Mouse (Mus musculus) MEL (cell line): Measurements from ENCODE around the gene Hspa2. TPM values are rescaled to one million over a fixed set of nuclear protein-coding genes. Genes with fewer than 3 reads are reported as not detected.

Experiments used
- DNase-seq: peaks from one replicate; pipeline ENCODE4 v3.0.0; 2011; ENCODE audit warnings: low read depth, low spot score
- H3K27ac ChIP-seq: 2 replicates; pipeline ENCODE4 v1.5.1; 2012; ENCODE audit warnings: low read depth, mild to moderate bottlenecking, control low read depth, low read length, moderate library complexity; ENCODE audit not compliant: control insufficient read depth
- H3K27me3 ChIP-seq, 2 experiments: fragments of 150-350 bp in 1 of 2; sonication (generic) in 1 of 2; 2 replicates each; pipeline ENCODE4 v1.6.1; 2012; ENCODE audit warnings: low read length in 2 of 2, mild to moderate bottlenecking in 2 of 2, improper control_type of control experiment in 1 of 2, moderate library complexity in 1 of 2; ENCODE audit not compliant: insufficient read depth in 2 of 2, control insufficient read depth in 1 of 2
- H3K36me3 ChIP-seq, 2 experiments: 2 replicates each; pipeline ENCODE4 v1.6.1; 2012 to 2014; ENCODE audit warnings: low read length in 2 of 2, improper control_type of control experiment in 1 of 2, inconsistent platforms in 1 of 2, mild to moderate bottlenecking in 1 of 2; ENCODE audit not compliant: insufficient read depth in 2 of 2, control insufficient read depth in 1 of 2
- H3K4me1 ChIP-seq, 2 experiments: fragments of 150-350 bp in 1 of 2; sonication (generic) in 1 of 2; 2 replicates each; pipeline ENCODE4 v1.6.1; 2012; ENCODE audit warnings: low read length in 2 of 2, improper control_type of control experiment in 1 of 2, mild to moderate bottlenecking in 1 of 2; ENCODE audit not compliant: insufficient read depth in 2 of 2, control insufficient read depth in 1 of 2
- H3K4me3 ChIP-seq, 2 experiments: fragments of 150-350 bp in 1 of 2; sonication (generic) in 1 of 2; 2 replicates each; pipeline ENCODE4 v1.5.1; 2012; ENCODE audit warnings: low read depth in 2 of 2, low read length in 2 of 2, mild to moderate bottlenecking in 2 of 2, moderate library complexity in 2 of 2, control low read depth in 1 of 2, improper control_type of control experiment in 1 of 2; ENCODE audit not compliant: control insufficient read depth in 1 of 2, insufficient read depth in 1 of 2
- H3K79me2 ChIP-seq: 2 replicates; pipeline ENCODE4 v1.6.1; 2012; ENCODE audit warnings: mild to moderate bottlenecking, low read length, moderate library complexity; ENCODE audit not compliant: control insufficient read depth, poor library complexity, insufficient read depth
- H3K9ac ChIP-seq: 2 replicates; pipeline ENCODE4 v1.6.1; 2012; ENCODE audit warnings: low read depth, mild to moderate bottlenecking, control low read depth, low read length, moderate library complexity; ENCODE audit not compliant: control insufficient read depth, poor library complexity, severe bottlenecking
- H3K9me3 ChIP-seq: fragments of 150-350 bp; sonication (generic); replicated peaks from 2 replicates; pipeline ENCODE4 v1.6.1; 2012; ENCODE audit warnings: mild to moderate bottlenecking, low read length, improper control_type of control experiment, moderate library complexity; ENCODE audit not compliant: insufficient read depth
- CTCF ChIP-seq, 3 experiments: IDR thresholded peaks in 2 of 3; conservative IDR thresholded peaks in 1 of 3; 2 replicates each; pipeline ENCODE4 v1.5.1; 2011 to 2012; ENCODE audit warnings: low read length in 3 of 3, low read depth in 2 of 3, mild to moderate bottlenecking in 2 of 3, improper control_type of control experiment in 1 of 3, inconsistent platforms in 1 of 3, mixed read lengths in 1 of 3, moderate library complexity in 1 of 3; ENCODE audit not compliant: control insufficient read depth in 1 of 3, insufficient read depth in 1 of 3, poor library complexity in 1 of 3, severe bottlenecking in 1 of 3
- ETS1 ChIP-seq: IDR thresholded peaks from 2 replicates; pipeline ENCODE4 v1.6.1; 2012; ENCODE audit warnings: low read depth, mild to moderate bottlenecking, inconsistent platforms, low read length, improper control_type of control experiment, moderate library complexity
- MAZ ChIP-seq: IDR thresholded peaks from 2 replicates; pipeline ENCODE4 v1.6.1; 2012; ENCODE audit warnings: low read depth, mild to moderate bottlenecking, inconsistent platforms, low read length, improper control_type of control experiment
- MYC ChIP-seq: IDR thresholded peaks from 2 replicates; pipeline ENCODE4 v1.6.1; 2011; ENCODE audit warnings: low read depth, mild to moderate bottlenecking, low read length, improper control_type of control experiment, moderate library complexity
- NELFE ChIP-seq: IDR thresholded peaks from 2 replicates; pipeline ENCODE4 v1.6.1; 2011; ENCODE audit warnings: low read depth, low read length, improper control_type of control experiment
- POLR2A ChIP-seq, 2 experiments: IDR thresholded peaks; 2 replicates each; pipeline ENCODE4 v1.6.1; 2011 to 2012; ENCODE audit warnings: low read length in 2 of 2, mild to moderate bottlenecking in 2 of 2, control low read depth in 1 of 2, improper control_type of control experiment in 1 of 2, low read depth in 1 of 2, moderate library complexity in 1 of 2; ENCODE audit not compliant: control insufficient read depth in 1 of 2, insufficient read depth in 1 of 2, poor library complexity in 1 of 2
- TBP ChIP-seq: IDR thresholded peaks from 2 replicates; pipeline ENCODE4 v1.8.0; 2011; ENCODE audit warnings: low read depth, low read length, improper control_type of control experiment
- TCF12 ChIP-seq: IDR thresholded peaks from 2 replicates; pipeline ENCODE4 v1.6.1; 2014; ENCODE audit warnings: low read depth, mild to moderate bottlenecking, inconsistent platforms, low read length, improper control_type of control experiment, moderate library complexity
- USF1 ChIP-seq: IDR thresholded peaks from 2 replicates; pipeline ENCODE4 v1.6.1; 2014; ENCODE audit warnings: low read depth, mild to moderate bottlenecking, inconsistent platforms, low read length, improper control_type of control experiment, moderate library complexity
- polyA plus RNA-seq, 2 experiments: library from polyadenylated mRNA; stranded (reverse) in 1 of 2; unstranded in 1 of 2; fragments of >175 nt in 1 of 2; fragments of >200 nt in 1 of 2; gene quantifications; 2 replicates each; pipeline versions ENCODE4 v1.2.1 to v1.2.4; 2012; ENCODE audit warnings: low replicate concordance in 2 of 2, low read depth in 1 of 2; ENCODE audit not compliant: insufficient read length in 2 of 2, insufficient read depth in 1 of 2, missing spikeins in 1 of 2
- total RNA-seq: library from RNA; depleted of rRNA; stranded (reverse); fragments of 300-350 nt; gene quantifications from 2 replicates; pipeline ENCODE4 v1.2.3, GENCODE M21; 2012

Gene Hspa2
- total and polyA plus RNA-seq, 3 experiments, result 6.6 to 9.3 TPM; not detected in 1

- Histone ChIP-seq H3K79me2 (no peaks in the 10 kb centered on the region), H3K4me3 (no peak overlapping the region)
- DNase-seq, result no peak
- no peak for TF ChIP-seq POLR2A (IDR thresholded peaks at IDR 0.05; ENCODE audit: control insufficient read depth in 1 of 2, insufficient read depth in 1 of 2, low read depth in 1 of 2, low read length in 2 of 2, poor library complexity in 1 of 2)
- no peak for TF ChIP-seq MYC
- no peak for TF ChIP-seq TBP
- no peak for TF ChIP-seq USF1
- TF ChIP-seq ETS1, result no peak
- no peak for TF ChIP-seq MAZ
- no peak for TF ChIP-seq TCF12
- TF ChIP-seq CTCF (IDR thresholded peaks at IDR 0.05 in 2 of 3, conservative IDR thresholded peaks at IDR 0.05 in 1 of 3; ENCODE audit: control insufficient read depth in 1 of 3, insufficient read depth in 1 of 3, low read depth in 2 of 3, low read length in 3 of 3, poor library complexity in 1 of 3, severe bottlenecking in 1 of 3), result peak in 1 of 3 experiments; percentile 2; a peak in 1 of 6 replicates
- TF ChIP-seq, all 39 proteins: peak for 1
- Histone ChIP-seq H3K9ac (no peak overlapping the region), H3K4me1 (no peaks in the 10 kb centered on the region), H3K9me3 (no peaks in the 10 kb centered on the region), H3K36me3 (no peaks in the 10 kb centered on the region), H3K27ac (no peak overlapping the region), H3K27me3 (peaks cover 0 to 2% of the 10 kb centered on the region in 2 experiments; a peak in 2 of 4 replicates)
Measured at GRCm38 (mm10) chr12:76425256-76425655, 21.3 kb downstream of the Hspa2 start.

GRCm38 (mm10) chr12:76427546-76427945 lies 23.6 kb downstream of the Hspa2 start:
- Histone ChIP-seq H3K36me3 (no peaks in the 10 kb centered on the region), H3K79me2 (no peaks in the 10 kb centered on the region), H3K27ac (no peak overlapping the region), H3K9ac (no peak overlapping the region), H3K4me1 (no peaks in the 10 kb centered on the region), H3K27me3 (peaks cover 4 to 5% of the 10 kb centered on the region in 2 experiments; a peak in 3 of 4 replicates), H3K4me3 (no peak overlapping the region), H3K9me3 (no peaks in the 10 kb centered on the region)
- DNase-seq, result no peak
- no peak for TF ChIP-seq CTCF (IDR thresholded peaks at IDR 0.05 in 2 of 3, conservative IDR thresholded peaks at IDR 0.05 in 1 of 3; ENCODE audit: control insufficient read depth in 1 of 3, insufficient read depth in 1 of 3, low read depth in 2 of 3, low read length in 3 of 3, poor library complexity in 1 of 3, severe bottlenecking in 1 of 3)
- TF ChIP-seq NELFE, result no peak

GRCm38 (mm10) chr12:76430879-76431406 lies 27.0 kb downstream of the Hspa2 start:
- no peak overlapping the region for H3K4me3 ChIP-seq
- H3K9ac ChIP-seq, result no peak overlapping the region
- no peaks in the 10 kb centered on the region for H3K9me3 ChIP-seq
- no peak for TF ChIP-seq ETS1
- peaks cover 6 to 8% of the 10 kb centered on the region in 2 experiments; a peak in 3 of 4 replicates for H3K27me3 ChIP-seq
- no peaks in the 10 kb centered on the region for H3K79me2 ChIP-seq
- no peaks in the 10 kb centered on the region for H3K4me1 ChIP-seq
- no peak for DNase-seq
- H3K36me3 ChIP-seq, result no peaks in the 10 kb centered on the region
- H3K27ac ChIP-seq, result no peak overlapping the region
